Comparison of ENCODE assay signal across 8 mouse cellular contexts in genomic region chr1:21960421-21961250, GRCm38 (mm10). TPM values are rescaled to one million over a fixed set of nuclear protein-coding genes. Genes with fewer than 3 reads are reported as not detected.
A peak's percentile ranks its signal among the peaks of the same experiment; 100 is the strongest.
DNase-seq lines count a peak whose midpoint lies in the region; ATAC-seq and TF ChIP-seq lines count a peak whose summit lies in the region.

No protein-coding gene starts in this region.

- peaks cover 4% of the 10 kb centered on the region for H3K27me3 ChIP-seq in kidney, adult 2 months (replicated peaks; ENCODE audit: control insufficient read depth, insufficient read depth, low read length)
- peaks cover 5% of the 10 kb centered on the region; the same call in 1 of the 2 replicates for H3K27me3 ChIP-seq in intestine, embryonic 15.5 days (replicated peaks)
- H3K27me3 ChIP-seq in liver, embryonic 12.5 days (replicated peaks), result peaks cover 32% of the 10 kb centered on the region

- H3K27ac ChIP-seq in kidney, adult 2 months (ENCODE audit: insufficient read depth, low read depth, low read length), result no peak overlapping the region
- H3K27ac ChIP-seq in intestine, embryonic 15.5 days, result 0 out of 2 replicates have a peak overlapping the region, but pooled peaks have one; percentile 22
- no peak overlapping the region for H3K27ac ChIP-seq in liver, embryonic 12.5 days

- no peaks in the 10 kb centered on the region for H3K4me1 ChIP-seq in kidney, adult 2 months (ENCODE audit: control insufficient read depth, insufficient read depth, low read length)
- H3K4me1 ChIP-seq in intestine, embryonic 15.5 days (replicated peaks), result peaks cover 13% of the 10 kb centered on the region
- peaks cover 32% of the 10 kb centered on the region for H3K4me1 ChIP-seq in liver, embryonic 12.5 days

- ATAC-seq in intestine, embryonic 15.5 days, result peak; percentile 77
- ATAC-seq in liver, embryonic 12.5 days, result peak; percentile 61

- WGBS in kidney, adult 2 months, result under 1% methylated on average over 48 of the region's 48 CpGs
- under 1% methylated on average over 48 of the region's 48 CpGs for whole genome bisulfite sequencing in intestine, embryonic 15.5 days
- WGBS in liver, embryonic 12.5 days (ENCODE audit: insufficient replicate concordance), result under 1% methylated on average over 48 of the region's 48 CpGs

- TF ChIP-seq POLR2A in kidney, adult 2 months (IDR thresholded peaks at IDR 0.05; ENCODE audit: low read depth, low read length), result no peak
- TF ChIP-seq POLR2A in brain, embryonic 14.5 days (IDR thresholded peaks at IDR 0.05; ENCODE audit: borderline replicate concordance, extremely low read depth, insufficient read depth, insufficient read length, poor library complexity, severe bottlenecking), result no peak

- peak overlapping the region; percentile 56 for H3K9ac ChIP-seq in intestine, embryonic 15.5 days
- peak overlapping the region; percentile 58 for H3K9ac ChIP-seq in liver, embryonic 12.5 days

- TF ChIP-seq CTCF in kidney, adult 2 months (conservative IDR thresholded peaks at IDR 0.05; ENCODE audit: insufficient read depth, insufficient read length, low read depth, low read length), result no peak
- 0 out of 2 replicates have a peak, but pooled peaks have one; percentile 4 for TF ChIP-seq CTCF in brain, embryonic 14.5 days (IDR thresholded peaks at IDR 0.05; ENCODE audit: borderline replicate concordance, extremely low read depth, insufficient read depth, insufficient read length)

- no peak for DNase-seq in kidney, adult 2 months
- DNase-seq in kidney, adult 11 months, result no peak
- DNase-seq in brain, embryonic 14.5 days (ENCODE audit: low read depth), result no peak
- peak; percentile 24 for DNase-seq in gastrocnemius, adult 18-20 months (ENCODE audit: low spot score)
- DNase-seq in natural killer cell, adult 2 months (ENCODE audit: low spot score in 2 of 2), result peak; percentile 61 to 69
- DNase-seq in thymus, postnatal 0 days (ENCODE audit: low spot score), result peak; percentile 35

- H3K4me2 ChIP-seq in intestine, embryonic 15.5 days (replicated peaks), result peak overlapping the region; percentile 98
- peak overlapping the region; percentile 96 for H3K4me2 ChIP-seq in liver, embryonic 12.5 days

- no peaks in the 10 kb centered on the region for H3K36me3 ChIP-seq in kidney, adult 2 months (ENCODE audit: control insufficient read depth, insufficient read depth, low read length)
- no peaks in the 10 kb centered on the region for H3K36me3 ChIP-seq in intestine, embryonic 15.5 days
- H3K36me3 ChIP-seq in liver, embryonic 12.5 days, result no peaks in the 10 kb centered on the region

- H3K9me3 ChIP-seq in intestine, embryonic 15.5 days, result no peaks in the 10 kb centered on the region
- no peaks in the 10 kb centered on the region for H3K9me3 ChIP-seq in liver, embryonic 12.5 days (replicated peaks)

- peak overlapping the region; percentile 54 for H3K4me3 ChIP-seq in kidney, adult 2 months (ENCODE audit: insufficient read depth, low read depth, low read length)
- H3K4me3 ChIP-seq in intestine, embryonic 15.5 days (replicated peaks), result peak overlapping the region; percentile 64
- peak overlapping the region; percentile 64 for H3K4me3 ChIP-seq in liver, embryonic 12.5 days

RNA-seq across cellular contexts. Expression of gene Kcnq5, which starts 1.1 kb away (rescaled TPM):
- 0.05 and 0.09 TPM in 2 replicates for polyA plus RNA-seq in kidney, adult 2 months (2012; rRNA removed)
- polyA plus RNA-seq in brain, embryonic 14.5 days (2012; rRNA removed), result 1.0 and 1.5 TPM in 2 replicates
- 10 to 100 TPM; 14.4 to 22.8 TPM for total RNA-seq in gastrocnemius, adult 18-20 months (2021)
- polyA plus RNA-seq in intestine, embryonic 15.5 days (2015; fragmentation: Nextera tagmentation; extraction: Ambion mirVana), result 1.5 and 1.8 TPM in 2 replicates
- polyA plus RNA-seq in liver, embryonic 12.5 days (2016; fragmentation: Nextera tagmentation; extraction: Ambion mirVana), result 0.97 and 1.0 TPM in 2 replicates
- polyA plus RNA-seq in thymus, postnatal 0 days (2015; fragmentation: Nextera tagmentation; extraction: Ambion mirVana), result 1.3 and 1.7 TPM in 2 replicates

Comparison
In these comparisons a context has a peak if more than half of its experiments do, and no peak if none do; other contexts are left out.
1. DNase-seq: peak in gastrocnemius, adult 18-20 months (single experiment), natural killer cell, adult 2 months (2 of 2) and thymus, postnatal 0 days (single experiment); none in kidney, adult 2 months (single experiment), kidney, adult 11 months (single experiment) and brain, embryonic 14.5 days (single experiment).
2. Peak in every context shown above with its lines, with median percentiles within 50 percentile points of each other: H3K4me3 ChIP-seq.